Mouse (Mus musculus): ENCODE data around the gene Pxylp1.

GRCm38 (mm10) chr9:96857838-96858237, 34.6 kb downstream of the Pxylp1 start:
- no peak for TF ChIP-seq CTCF (IDR thresholded peaks at IDR 0.05; ENCODE audit: insufficient read depth, low read depth, low read length)
- TF ChIP-seq POLR2A (IDR thresholded peaks at IDR 0.05; ENCODE audit: insufficient read depth, low read depth, low read length) = no peak

All from olfactory bulb, adult 2 months (tissue).